Mouse (Mus musculus) heart, embryonic 15.5 days (tissue): ENCODE results near the gene Colq. TPM values are rescaled to one million over a fixed set of nuclear protein-coding genes. Genes with fewer than 3 reads are reported as not detected.

Experiments
- ATAC-seq: fragments of 200-750 bp; cut with Nextera tagmentation; replicated peaks from 2 replicates; pipeline ENCODE4 v1.8.0; 2017; ENCODE audit warnings: low read depth, moderate TSS enrichment; ENCODE audit not compliant: insufficient number of reproducible peaks, insufficient read depth, low FRiP score
- H3K27ac ChIP-seq: fragments of 300-500 bp; sonication (generic); 2 replicates; pipeline ENCODE4 v1.5.1; 2015; ENCODE audit warnings: mild to moderate bottlenecking, inconsistent platforms
- H3K27me3 ChIP-seq: fragments of 300-500 bp; sonication (generic); 2 replicates; pipeline ENCODE4 v1.6.1; 2015; ENCODE audit warnings: inconsistent platforms
- H3K36me3 ChIP-seq: fragments of 300-500 bp; sonication (generic); 2 replicates; pipeline ENCODE4 v1.6.1; 2015; ENCODE audit warnings: mild to moderate bottlenecking, inconsistent platforms
- H3K4me1 ChIP-seq: fragments of 300-500 bp; sonication (generic); replicated peaks from 2 replicates; pipeline ENCODE4 v1.6.1; 2015; ENCODE audit warnings: inconsistent platforms
- H3K4me2 ChIP-seq: fragments of 300-500 bp; sonication (generic); 2 replicates; pipeline ENCODE4 v1.6.1; 2015; ENCODE audit warnings: inconsistent platforms, mild to moderate bottlenecking, moderate library complexity
- H3K4me3 ChIP-seq: fragments of 300-500 bp; sonication (generic); 2 replicates; pipeline ENCODE4 v1.5.1; 2015; ENCODE audit warnings: mild to moderate bottlenecking, inconsistent platforms
- H3K9ac ChIP-seq: fragments of 300-500 bp; sonication (generic); 2 replicates; pipeline ENCODE4 v1.6.1; 2015; ENCODE audit warnings: mild to moderate bottlenecking, inconsistent platforms
- H3K9me3 ChIP-seq: fragments of 300-500 bp; sonication (generic); replicated peaks from 2 replicates; pipeline ENCODE4 v1.6.1; 2016; ENCODE audit warnings: inconsistent platforms
- WGBS: fragments of 180-500 bp; shearing (Covaris S2); methylation state at CpG from one replicate; pipeline ENCODE4 v1.1.7; 2015; ENCODE audit warnings: mixed read lengths; 5-methylcytosine and 5-hydroxymethylcytosine counted together
- polyA plus RNA-seq: library from polyadenylated mRNA; unstranded; fragments of >200 nt; fragmentation: Nextera tagmentation; extraction: Ambion mirVana; gene quantifications from 2 replicates; pipeline ENCODE4 v1.2.1, GENCODE M21; 2015

The Colq gene
- polyA plus RNA-seq, 1 experiment from 2014 or later, result 11.1 TPM

GRCm38 (mm10) chr14:31493901-31494300, 97.2 kb downstream of the Colq start:
- no peak overlapping the region for H3K27ac ChIP-seq

GRCm38 (mm10) chr14:31488055-31488454, 103.1 kb downstream of the Colq start:
- H3K36me3 ChIP-seq, result peaks cover 81% of the 10 kb centered on the region
- H3K9ac ChIP-seq, result no peak overlapping the region
- no peak overlapping the region for H3K4me2 ChIP-seq
- no peak for ATAC-seq
- no peak overlapping the region for H3K27ac ChIP-seq
- H3K4me3 ChIP-seq, result no peak overlapping the region
- H3K9me3 ChIP-seq, result no peaks in the 10 kb centered on the region
- no peaks in the 10 kb centered on the region for H3K27me3 ChIP-seq
- 88% methylated on average over 6 of the region's 6 CpGs for WGBS
- H3K4me1 ChIP-seq, result peaks cover 4% of the 10 kb centered on the region; the same call in 1 of the 2 replicates

More at GRCm38 (mm10) chr14:31493901-31494300, 97.2 kb downstream of the Colq start:
- WGBS, result 37% methylated on average over 9 of the region's 9 CpGs
- Histone ChIP-seq H3K36me3 (peaks cover 33% of the 10 kb centered on the region), H3K4me1 (peaks cover 41% of the 10 kb centered on the region), H3K9me3 (no peaks in the 10 kb centered on the region), H3K9ac (peak overlapping the region; percentile 96), H3K4me2 (peak overlapping the region; percentile 75), H3K27me3 (no peaks in the 10 kb centered on the region), H3K4me3 (peak overlapping the region; percentile 89)
- ATAC-seq, result no peak

- Histone ChIP-seq H3K9me3 (no peaks in the 10 kb centered on the region), H3K27me3 (no peaks in the 10 kb centered on the region), H3K36me3 (peaks cover 83% of the 10 kb centered on the region), H3K4me1 (no peaks in the 10 kb centered on the region), H3K4me2 (no peak overlapping the region), H3K27ac (no peak overlapping the region), H3K4me3 (no peak overlapping the region), H3K9ac (no peak overlapping the region)
- 76% methylated on average over 4 of the region's 4 CpGs for whole genome bisulfite sequencing
- ATAC-seq, result no peak
These were observed 104.7 kb downstream of the Colq start for GRCm38 (mm10) chr14:31486465-31486864.

- 90% methylated on average over 5 of the region's 5 CpGs for WGBS
- Histone ChIP-seq H3K9ac (no peak overlapping the region), H3K4me2 (no peak overlapping the region), H3K27ac (no peak overlapping the region), H3K27me3 (no peaks in the 10 kb centered on the region), H3K4me1 (no peaks in the 10 kb centered on the region), H3K4me3 (no peak overlapping the region), H3K9me3 (no peaks in the 10 kb centered on the region), H3K36me3 (peaks cover 89% of the 10 kb centered on the region)
- ATAC-seq, result no peak
These were observed 108.7 kb downstream of the Colq start for GRCm38 (mm10) chr14:31482417-31482816.

- H3K9ac ChIP-seq, result no peak overlapping the region
- WGBS, result 87% methylated on average over 2 of the region's 2 CpGs
- no peak overlapping the region for H3K27ac ChIP-seq
- no peak overlapping the region for H3K4me2 ChIP-seq
- no peak for ATAC-seq
- H3K4me3 ChIP-seq, result no peak overlapping the region
- H3K36me3 ChIP-seq, result 0 out of 2 replicates have a peak, but pooled peaks cover 2% of the 10 kb centered on the region
- no peaks in the 10 kb centered on the region for H3K9me3 ChIP-seq
- H3K27me3 ChIP-seq, result no peaks in the 10 kb centered on the region
- no peaks in the 10 kb centered on the region for H3K4me1 ChIP-seq
These were observed 117.8 kb downstream of the Colq start for GRCm38 (mm10) chr14:31473297-31473696.

Other genes starting within 250 kb of the Colq start
- gene Sh3bp5, start 155.3 kb downstream of the Colq start, polyA plus RNA-seq, result 21.4 and 28.4 TPM in 2 replicates
- 10.1 and 13.6 TPM in 2 replicates for gene Eaf1, start 96.9 kb downstream of the Colq start, polyA plus RNA-seq
- gene Mettl6, start 96.3 kb downstream of the Colq start, polyA plus RNA-seq, result 34.1 and 38.4 TPM in 2 replicates
- 2.6 TPM in 2 replicates for gene Gm49387, start 49.5 kb upstream of the Colq start, polyA plus RNA-seq
- gene Btd, start 49.7 kb upstream of the Colq start, polyA plus RNA-seq, result 20.4 and 23.5 TPM in 2 replicates
- gene Hacl1, start 49.9 kb upstream of the Colq start, polyA plus RNA-seq, result 9.7 and 11.6 TPM in 2 replicates
- gene Ankrd28, start 239.3 kb upstream of the Colq start, polyA plus RNA-seq, result 4.1 and 5.6 TPM in 2 replicates